Mouse (Mus musculus) retina, postnatal 1 day (tissue): ENCODE results near the gene Stat3.

ENCODE experiments used
- DNase-seq: peaks from one replicate; pipeline ENCODE4 v3.0.0-alpha.2; 2012

Gene Stat3

GRCm38 (mm10) chr11:100887236-100887635, 52.1 kb downstream of the Stat3 start:
- no peak for DNase-seq

- no peak for DNase-seq
Measured at GRCm38 (mm10) chr11:100886188-100886740, 53.1 kb downstream of the Stat3 start.

- DNase-seq, result no peak
Measured at GRCm38 (mm10) chr11:100885472-100885871, 53.9 kb downstream of the Stat3 start.

GRCm38 (mm10) chr11:100883640-100884039, 55.7 kb downstream of the Stat3 start:
- no peak for DNase-seq

GRCm38 (mm10) chr11:100879321-100880078, 59.8 kb downstream of the Stat3 start:
- no peak for DNase-seq

GRCm38 (mm10) chr11:100875761-100876160, 63.6 kb downstream of the Stat3 start:
- no peak for DNase-seq

- DNase-seq, result no peak
Measured at GRCm38 (mm10) chr11:100870968-100871350, 68.4 kb downstream of the Stat3 start.

GRCm38 (mm10) chr11:100870256-100870967, 68.9 kb downstream of the Stat3 start:
- no peak for DNase-seq

- no peak for DNase-seq
Measured at GRCm38 (mm10) chr11:100865618-100866017, 73.7 kb downstream of the Stat3 start.

GRCm38 (mm10) chr11:100863141-100863540, 76.2 kb downstream of the Stat3 start:
- DNase-seq, result no peak

- no peak for DNase-seq
Measured at GRCm38 (mm10) chr11:100861836-100862235, 77.5 kb downstream of the Stat3 start.

GRCm38 (mm10) chr11:100861335-100861734, 78.0 kb downstream of the Stat3 start:
- no peak for DNase-seq

GRCm38 (mm10) chr11:100860198-100861048, 78.9 kb downstream of the Stat3 start:
- peak; percentile 74 for DNase-seq

- DNase-seq, result no peak
Measured at GRCm38 (mm10) chr11:100859579-100860075, 79.7 kb downstream of the Stat3 start.

- DNase-seq, result peak; percentile 22
Measured at GRCm38 (mm10) chr11:100858935-100859578, 80.3 kb downstream of the Stat3 start, which contains the start of gene Stat5a. Stat5a (plus strand) TSS chr11:100859351.

GRCm38 (mm10) chr11:100857960-100858359, 81.4 kb downstream of the Stat3 start:
- DNase-seq, result no peak

- DNase-seq, result no peak
Measured at GRCm38 (mm10) chr11:100855178-100855577, 84.2 kb downstream of the Stat3 start.

GRCm38 (mm10) chr11:100854268-100854667, 85.1 kb downstream of the Stat3 start:
- DNase-seq, result no peak

- DNase-seq, result no peak
Measured at GRCm38 (mm10) chr11:100853018-100853417, 86.3 kb downstream of the Stat3 start.

- no peak for DNase-seq
Measured at GRCm38 (mm10) chr11:100852088-100852487, 87.3 kb downstream of the Stat3 start.

- peak; percentile 72 for DNase-seq
Measured at GRCm38 (mm10) chr11:100850778-100851528, 88.4 kb downstream of the Stat3 start.
